Mouse (Mus musculus) bone marrow, adult 2 months (tissue): ENCODE measurements around the gene Irs3.

Source experiments
- CTCF ChIP-seq: fragments of 200-500 bp; IDR thresholded peaks from 2 replicates; pipeline ENCODE4 v1.5.1; 2011; ENCODE audit warnings: low read length, control low read depth; ENCODE audit not compliant: control insufficient read depth, insufficient read depth
- POLR2A ChIP-seq: fragments of 200-500 bp; IDR thresholded peaks from 2 replicates; pipeline ENCODE4 v1.6.1; 2011; ENCODE audit warnings: low read depth, mild to moderate bottlenecking, control low read depth, low read length, borderline replicate concordance; ENCODE audit not compliant: control insufficient read depth

- TF ChIP-seq CTCF (no peak), POLR2A (no peak)
Measured at GRCm38 (mm10) chr5:137595921-137596320, 49.6 kb downstream of the Irs3 start.
